Mouse (Mus musculus): ENCODE data around the gene Lrrk2.

- no peak for TF ChIP-seq CTCF (IDR thresholded peaks at IDR 0.05; ENCODE audit: low read depth)
- no peak for TF ChIP-seq EP300 (optimal IDR thresholded peaks at IDR 0.05)
Observed at GRCm38 (mm10) chr15:91806463-91806862, 133.5 kb downstream of the Lrrk2 start.
